Mouse (Mus musculus) limb, embryonic 14.5 days (tissue): ENCODE measurements around the gene Etnk1. TPM values are rescaled to one million over a fixed set of nuclear protein-coding genes. Genes with fewer than 3 reads are reported as not detected.

Experiments
- ATAC-seq: fragments of 200-750 bp; cut with Nextera tagmentation; 2 replicates; pipeline ENCODE4 v1.8.0; 2017; ENCODE audit warnings: low read depth, moderate number of reproducible peaks, moderate TSS enrichment; ENCODE audit not compliant: low FRiP score
- DNase-seq: peaks from one replicate; pipeline ENCODE4 v3.0.0-alpha.2; 2015; ENCODE audit warnings: low spot score
- H3K27ac ChIP-seq: fragments of 300-500 bp; sonication (generic); replicated peaks from 2 replicates; pipeline ENCODE4 v1.5.1; 2014; ENCODE audit warnings: low read depth, mild to moderate bottlenecking, low read length, moderate library complexity, mixed read lengths
- H3K27me3 ChIP-seq: fragments of 300-500 bp; sonication (generic); 2 replicates; pipeline ENCODE4 v1.6.1; 2014; ENCODE audit warnings: low read length, mixed read lengths; ENCODE audit not compliant: control insufficient read depth, insufficient read depth
- H3K36me3 ChIP-seq: fragments of 300-500 bp; sonication (generic); 2 replicates; pipeline ENCODE4 v1.6.1; 2014; ENCODE audit warnings: mild to moderate bottlenecking, low read length, moderate library complexity, mixed read lengths; ENCODE audit not compliant: control insufficient read depth, insufficient read depth
- H3K4me1 ChIP-seq: fragments of 300-500 bp; sonication (generic); 2 replicates; pipeline ENCODE4 v1.6.1; 2014; ENCODE audit warnings: antibody characterized with exemption, low read length, mixed read lengths; ENCODE audit not compliant: control insufficient read depth, insufficient read depth
- H3K4me2 ChIP-seq: fragments of 300-500 bp; sonication (generic); replicated peaks from 2 replicates; pipeline ENCODE4 v1.6.1; 2014; ENCODE audit warnings: low read depth, mild to moderate bottlenecking, low read length, moderate library complexity; ENCODE audit not compliant: severe bottlenecking
- H3K4me3 ChIP-seq: fragments of 300-500 bp; sonication (generic); replicated peaks from 2 replicates; pipeline ENCODE4 v1.5.1; 2014; ENCODE audit warnings: low read length
- H3K9ac ChIP-seq: fragments of 300-500 bp; sonication (generic); 2 replicates; pipeline ENCODE4 v1.6.1; 2014; ENCODE audit warnings: mild to moderate bottlenecking, low read depth, low read length, moderate library complexity; ENCODE audit not compliant: severe bottlenecking
- H3K9me3 ChIP-seq: fragments of 300-500 bp; sonication (generic); 2 replicates; pipeline ENCODE4 v1.6.1; 2016; ENCODE audit warnings: low read length; ENCODE audit not compliant: control insufficient read depth
- POLR2A ChIP-seq: fragments of 200-500 bp; IDR thresholded peaks from 2 replicates; pipeline ENCODE4 v1.8.0; 2012; ENCODE audit warnings: inconsistent platforms, mild to moderate bottlenecking, moderate library complexity, borderline replicate concordance; ENCODE audit not compliant: insufficient read depth, insufficient read length; ENCODE audit errors: extremely low read depth
- WGBS: fragments of 180-500 bp; shearing (Covaris S2); extraction: QIAGEN DNeasy Blood & Tissue Kit; methylation state at CpG from one replicate; pipeline ENCODE4 v1.1.7; 2014; 5-methylcytosine and 5-hydroxymethylcytosine counted together
- polyA plus RNA-seq, 2 experiments: library from polyadenylated mRNA; depleted of rRNA in 1 of 2; stranded (reverse) in 1 of 2; unstranded in 1 of 2; fragments of >200 nt; fragmentation: Nextera tagmentation in 1 of 2; extraction: Ambion mirVana in 1 of 2; gene quantifications; 2 replicates each; pipeline versions ENCODE4 v1.2.1 to v1.2.3; 2012 to 2014

Gene Etnk1
- polyA plus RNA-seq, 2 experiments: 22.0 to 72.9 TPM

- Histone ChIP-seq H3K9me3 (no peaks in the 10 kb centered on the region), H3K27me3 (no peaks in the 10 kb centered on the region), H3K4me3 (peak overlapping the region; percentile 91), H3K9ac (peak overlapping the region; percentile 83), H3K4me2 (peak overlapping the region; percentile 63), H3K4me1 (peaks cover 21% of the 10 kb centered on the region), H3K36me3 (no peaks in the 10 kb centered on the region), H3K27ac (peak overlapping the region; percentile 86)
- peak; percentile 18 for ATAC-seq
- no peak for TF ChIP-seq POLR2A
- 1% methylated on average over 31 of the region's 60 CpGs for WGBS
- DNase-seq: no peak
Observed at GRCm38 (mm10) chr6:143167409-143167919, 443 bp downstream of the Etnk1 start.

- ATAC-seq (no peak), DNase-seq (no peak)
- TF ChIP-seq POLR2A: no peak
- 12% methylated on average over 6 of the region's 6 CpGs for WGBS
- Histone ChIP-seq H3K9me3 (no peaks in the 10 kb centered on the region), H3K4me3 (peak overlapping the region; percentile 91), H3K36me3 (0 out of 2 replicates have a peak, but pooled peaks cover 3% of the 10 kb centered on the region), H3K4me1 (peaks cover 21% of the 10 kb centered on the region), H3K9ac (peak overlapping the region; percentile 83), H3K27me3 (no peaks in the 10 kb centered on the region), H3K4me2 (peak overlapping the region; percentile 63), H3K27ac (no peak overlapping the region)
Observed at GRCm38 (mm10) chr6:143167981-143168674, 1.1 kb downstream of the Etnk1 start.

GRCm38 (mm10) chr6:143169385-143169784 is 2.4 kb downstream of the Etnk1 start:
- TF ChIP-seq POLR2A: no peak
- ATAC-seq (no peak), DNase-seq (no peak)
- H3K4me2 ChIP-seq: peak overlapping the region; percentile 63
- H3K9me3 ChIP-seq: no peaks in the 10 kb centered on the region
- no peak overlapping the region for H3K4me3 ChIP-seq
- H3K4me1 ChIP-seq: peaks cover 21% of the 10 kb centered on the region
- no peak overlapping the region for H3K9ac ChIP-seq
- H3K36me3 ChIP-seq: peaks cover 3% of the 10 kb centered on the region; the same call in 1 of the 2 replicates
- no peaks in the 10 kb centered on the region for H3K27me3 ChIP-seq
- H3K27ac ChIP-seq: no peak overlapping the region
- WGBS: 72% methylated on average over 4 of the region's 4 CpGs

GRCm38 (mm10) chr6:143170166-143170960 is 3.3 kb downstream of the Etnk1 start:
- no peaks in the 10 kb centered on the region for H3K9me3 ChIP-seq
- no peak overlapping the region for H3K4me3 ChIP-seq
- no peak overlapping the region for H3K27ac ChIP-seq
- peaks cover 3% of the 10 kb centered on the region; the same call in 1 of the 2 replicates for H3K36me3 ChIP-seq
- TF ChIP-seq POLR2A: no peak
- no peak for DNase-seq
- no peak for ATAC-seq
- H3K9ac ChIP-seq: no peak overlapping the region
- WGBS: 74% methylated on average over 4 of the region's 4 CpGs
- no peak overlapping the region for H3K4me2 ChIP-seq
- H3K4me1 ChIP-seq: peaks cover 27% of the 10 kb centered on the region
- no peaks in the 10 kb centered on the region for H3K27me3 ChIP-seq

GRCm38 (mm10) chr6:143171066-143171465 is 4.0 kb downstream of the Etnk1 start:
- Histone ChIP-seq H3K27ac (no peak overlapping the region), H3K9ac (no peak overlapping the region), H3K4me3 (no peak overlapping the region), H3K4me1 (peaks cover 29% of the 10 kb centered on the region), H3K9me3 (no peaks in the 10 kb centered on the region), H3K36me3 (peaks cover 3% of the 10 kb centered on the region; the same call in 1 of the 2 replicates), H3K27me3 (no peaks in the 10 kb centered on the region), H3K4me2 (no peak overlapping the region)
- no peak for TF ChIP-seq POLR2A
- 75% methylated on average over 8 of the region's 8 CpGs for WGBS
- no peak for DNase-seq
- ATAC-seq: no peak
